Mouse (Mus musculus) stomach, embryonic 15.5 days (tissue): ENCODE data around the gene Gm27021. TPM values are rescaled to one million over a fixed set of nuclear protein-coding genes. Genes with fewer than 3 reads are reported as not detected.
A peak's percentile ranks its signal among the peaks of the same experiment; 100 is the strongest.

ENCODE experiments used
- ATAC-seq: fragments of 200-750 bp; cut with Nextera tagmentation; 2 replicates; pipeline ENCODE4 v1.8.0; 2017; ENCODE audit warnings: low read depth, moderate number of reproducible peaks, moderate TSS enrichment; ENCODE audit not compliant: insufficient read depth, low FRiP score
- H3K27ac ChIP-seq: fragments of 300-500 bp; sonication (generic); 2 replicates; pipeline ENCODE4 v1.5.1; 2015; ENCODE audit warnings: mild to moderate bottlenecking, inconsistent platforms
- H3K27me3 ChIP-seq: fragments of 300-500 bp; sonication (generic); replicated peaks from 2 replicates; pipeline ENCODE4 v1.6.1; 2015; ENCODE audit warnings: inconsistent platforms
- H3K36me3 ChIP-seq: fragments of 300-500 bp; sonication (generic); 2 replicates; pipeline ENCODE4 v1.6.1; 2015; ENCODE audit warnings: inconsistent platforms
- H3K4me1 ChIP-seq: fragments of 300-500 bp; sonication (generic); 2 replicates; pipeline ENCODE4 v1.6.1; 2015; ENCODE audit warnings: inconsistent platforms
- H3K4me2 ChIP-seq: fragments of 300-500 bp; sonication (generic); 2 replicates; pipeline ENCODE4 v1.6.1; 2015; ENCODE audit warnings: mild to moderate bottlenecking, inconsistent platforms
- H3K4me3 ChIP-seq: fragments of 300-500 bp; sonication (generic); replicated peaks from 2 replicates; pipeline ENCODE4 v1.5.1; 2015; ENCODE audit warnings: inconsistent platforms
- H3K9ac ChIP-seq: fragments of 300-500 bp; sonication (generic); 2 replicates; pipeline ENCODE4 v1.6.1; 2015; ENCODE audit warnings: inconsistent platforms
- H3K9me3 ChIP-seq: fragments of 300-500 bp; sonication (generic); 2 replicates; pipeline ENCODE4 v1.6.1; 2016; ENCODE audit warnings: inconsistent platforms
- WGBS: fragments of 180-500 bp; shearing (Covaris S2); methylation state at CpG from one replicate; pipeline ENCODE4 v1.1.7; 2015; 5-methylcytosine and 5-hydroxymethylcytosine counted together
- polyA plus RNA-seq: library from polyadenylated mRNA; unstranded; fragments of >200 nt; fragmentation: Nextera tagmentation; extraction: Ambion mirVana; gene quantifications from 2 replicates; pipeline ENCODE4 v1.2.1, GENCODE M21; 2015

The Gm27021 gene
- polyA plus RNA-seq, 1 experiment from 2014 or later, result 2.0 TPM

GRCm38 (mm10) chr8:120588908-120589771 lies 78.7 kb downstream of the Gm27021 start, which contains the start of gene Gins2:
Gene Gins2 (minus strand): TSS chr8:120589304.
- H3K27ac ChIP-seq, result peak within 1 kb of the TSS; percentile 70
- ATAC-seq, result peak; percentile 99

GRCm38 (mm10) chr8:120585521-120585920 lies 82.4 kb downstream of the Gm27021 start:
- no peak for ATAC-seq
- Histone ChIP-seq H3K9ac (no peak overlapping the region), H3K9me3 (no peaks in the 10 kb centered on the region), H3K27me3 (no peaks in the 10 kb centered on the region), H3K36me3 (peaks cover 27% of the 10 kb centered on the region), H3K4me3 (no peak overlapping the region), H3K4me1 (peaks cover 11% of the 10 kb centered on the region), H3K27ac (no peak overlapping the region), H3K4me2 (no peak overlapping the region)
- WGBS, result 93% methylated on average over 10 of the region's 10 CpGs

More at GRCm38 (mm10) chr8:120588908-120589771, 78.7 kb downstream of the Gm27021 start, which contains the start of gene Gins2:
- Histone ChIP-seq H3K4me2 (peak within 1 kb of the TSS; percentile 84), H3K9ac (peak within 1 kb of the TSS; percentile 60), H3K4me3 (peak within 1 kb of the TSS; percentile 70), H3K4me1 (peaks cover 11% of the 10 kb centered on the region), H3K9me3 (no peaks in the 10 kb centered on the region), H3K27me3 (no peaks in the 10 kb centered on the region), H3K36me3 (0 out of 2 replicates have a peak, but pooled peaks cover 10% of the 10 kb centered on the region)
- under 1% methylated on average over 67 of the region's 67 CpGs for WGBS

GRCm38 (mm10) chr8:120581811-120582210 lies 86.1 kb downstream of the Gm27021 start:
- Histone ChIP-seq H3K36me3 (peaks cover 59% of the 10 kb centered on the region), H3K4me3 (no peak overlapping the region), H3K27me3 (no peaks in the 10 kb centered on the region), H3K27ac (no peak overlapping the region), H3K4me2 (no peak overlapping the region), H3K9me3 (no peaks in the 10 kb centered on the region), H3K9ac (no peak overlapping the region), H3K4me1 (0 out of 2 replicates have a peak, but pooled peaks cover 2% of the 10 kb centered on the region)
- 89% methylated on average over 8 of the region's 8 CpGs for WGBS
- ATAC-seq, result no peak

- no peak for ATAC-seq
- H3K4me3 ChIP-seq, result no peak overlapping the region
- H3K27me3 ChIP-seq, result no peaks in the 10 kb centered on the region
- H3K4me2 ChIP-seq, result no peak overlapping the region
- no peaks in the 10 kb centered on the region for H3K4me1 ChIP-seq
- peaks cover 64% of the 10 kb centered on the region for H3K36me3 ChIP-seq
- no peaks in the 10 kb centered on the region for H3K9me3 ChIP-seq
- no peak overlapping the region for H3K27ac ChIP-seq
- no peak overlapping the region for H3K9ac ChIP-seq
- WGBS, result 89% methylated on average over 12 of the region's 12 CpGs
Measured at GRCm38 (mm10) chr8:120581329-120581728, 86.5 kb downstream of the Gm27021 start.

- no peak overlapping the region for H3K27ac ChIP-seq
- H3K27me3 ChIP-seq, result no peaks in the 10 kb centered on the region
- ATAC-seq, result no peak
- WGBS, result 88% methylated on average over 8 of the region's 8 CpGs
- no peak overlapping the region for H3K4me2 ChIP-seq
- peaks cover 70% of the 10 kb centered on the region for H3K36me3 ChIP-seq
- no peaks in the 10 kb centered on the region for H3K4me1 ChIP-seq
- no peak overlapping the region for H3K9ac ChIP-seq
- H3K9me3 ChIP-seq, result no peaks in the 10 kb centered on the region
- no peak overlapping the region for H3K4me3 ChIP-seq
Measured at GRCm38 (mm10) chr8:120580336-120581000, 87.4 kb downstream of the Gm27021 start.

- 92% methylated on average over 17 of the region's 17 CpGs for WGBS
- Histone ChIP-seq H3K27ac (no peak overlapping the region), H3K4me2 (no peak overlapping the region), H3K4me3 (no peak overlapping the region), H3K27me3 (no peaks in the 10 kb centered on the region), H3K9ac (no peak overlapping the region), H3K9me3 (no peaks in the 10 kb centered on the region), H3K4me1 (no peaks in the 10 kb centered on the region), H3K36me3 (peaks cover 84% of the 10 kb centered on the region)
- no peak for ATAC-seq
Measured at GRCm38 (mm10) chr8:120577821-120578220, 90.1 kb downstream of the Gm27021 start.

GRCm38 (mm10) chr8:120575801-120576200 lies 92.1 kb downstream of the Gm27021 start:
- Histone ChIP-seq H3K9me3 (no peaks in the 10 kb centered on the region), H3K4me3 (no peak overlapping the region), H3K27me3 (no peaks in the 10 kb centered on the region), H3K4me1 (no peaks in the 10 kb centered on the region), H3K27ac (no peak overlapping the region), H3K4me2 (no peak overlapping the region), H3K36me3 (peaks cover 87% of the 10 kb centered on the region), H3K9ac (no peak overlapping the region)
- WGBS, result 55% methylated on average over 9 of the region's 9 CpGs
- ATAC-seq, result no peak

GRCm38 (mm10) chr8:120574941-120575340 lies 92.9 kb downstream of the Gm27021 start:
- no peak overlapping the region for H3K4me2 ChIP-seq
- no peak overlapping the region for H3K27ac ChIP-seq
- no peak overlapping the region for H3K9ac ChIP-seq
- no peak for ATAC-seq
- no peak overlapping the region for H3K4me3 ChIP-seq
- H3K9me3 ChIP-seq, result no peaks in the 10 kb centered on the region
- H3K4me1 ChIP-seq, result no peaks in the 10 kb centered on the region
- 72% methylated on average over 19 of the region's 19 CpGs for WGBS
- H3K27me3 ChIP-seq, result no peaks in the 10 kb centered on the region
- H3K36me3 ChIP-seq, result peaks cover 79% of the 10 kb centered on the region

GRCm38 (mm10) chr8:120573866-120574265 lies 94.0 kb downstream of the Gm27021 start:
- no peak overlapping the region for H3K27ac ChIP-seq
- 79% methylated on average over 11 of the region's 11 CpGs for WGBS

GRCm38 (mm10) chr8:120572534-120572933 lies 95.3 kb downstream of the Gm27021 start:
- H3K9ac ChIP-seq, result no peak overlapping the region
- no peak overlapping the region for H3K27ac ChIP-seq
- H3K36me3 ChIP-seq, result peaks cover 80% of the 10 kb centered on the region
- no peak overlapping the region for H3K4me2 ChIP-seq
- H3K27me3 ChIP-seq, result no peaks in the 10 kb centered on the region
- ATAC-seq, result no peak
- H3K4me1 ChIP-seq, result no peaks in the 10 kb centered on the region
- H3K4me3 ChIP-seq, result no peak overlapping the region
- H3K9me3 ChIP-seq, result no peaks in the 10 kb centered on the region
- WGBS, result 85% methylated on average over 21 of the region's 21 CpGs

More at GRCm38 (mm10) chr8:120573866-120574265, 94.0 kb downstream of the Gm27021 start:
- no peaks in the 10 kb centered on the region for H3K9me3 ChIP-seq
- no peak overlapping the region for H3K4me2 ChIP-seq
- no peak for ATAC-seq
- H3K36me3 ChIP-seq, result peaks cover 79% of the 10 kb centered on the region
- H3K27me3 ChIP-seq, result no peaks in the 10 kb centered on the region
- no peak overlapping the region for H3K9ac ChIP-seq
- H3K4me1 ChIP-seq, result no peaks in the 10 kb centered on the region
- no peak overlapping the region for H3K4me3 ChIP-seq

- Histone ChIP-seq H3K27ac (no peak overlapping the region), H3K4me2 (no peak overlapping the region), H3K36me3 (peaks cover 80% of the 10 kb centered on the region), H3K4me3 (no peak overlapping the region), H3K9me3 (no peaks in the 10 kb centered on the region), H3K9ac (no peak overlapping the region), H3K4me1 (no peaks in the 10 kb centered on the region), H3K27me3 (no peaks in the 10 kb centered on the region)
- 90% methylated on average over 8 of the region's 8 CpGs for whole genome bisulfite sequencing
- no peak for ATAC-seq
Measured at GRCm38 (mm10) chr8:120571561-120571960, 96.3 kb downstream of the Gm27021 start.
